Mouse (Mus musculus): ENCODE measurements at regions not wholly inside any gene's neighbourhood (a gene's known extent, or its start where the extent isn't known, plus 50 kb on each side); places are given as distances from the start of the nearest gene placed in this dataset.

DNA sequence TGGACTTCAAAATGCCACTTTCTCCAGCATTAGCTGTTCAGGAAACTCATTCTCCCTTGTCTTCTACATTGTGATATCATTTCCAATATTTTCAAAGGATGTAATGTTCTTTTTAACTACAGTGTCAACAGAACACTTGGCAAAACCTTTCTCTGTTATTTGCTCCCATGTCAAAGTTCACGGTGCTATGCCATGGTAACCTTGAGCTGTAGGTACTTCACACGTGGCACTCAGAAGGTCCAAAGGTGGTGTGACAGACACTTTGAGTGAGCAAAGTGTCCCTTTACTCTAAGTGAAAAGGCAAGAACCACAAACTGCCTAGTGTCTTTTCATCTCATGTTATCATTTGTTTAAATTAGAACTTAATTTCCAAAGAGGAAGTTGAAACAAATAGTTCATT, 53.3 kb upstream of the Tram2 start:
- Histone ChIP-seq H3K27ac (no peak overlapping the region), H3K36me3 (no peaks in the 10 kb centered on the region), H3K9me3 (peaks cover 7% of the 10 kb centered on the region; the same call in 1 of the 2 replicates), H3K4me3 (no peak overlapping the region), H3K27me3 (ENCODE audit: insufficient read depth, poor library complexity, severe bottlenecking) (no peaks in the 10 kb centered on the region), H3K4me1 (replicated peaks) (no peaks in the 10 kb centered on the region)
- no peak for DNase-seq (ENCODE audit: low spot score)
- WGBS = 83% methylated on average over 2 of the region's 2 CpGs

DNA sequence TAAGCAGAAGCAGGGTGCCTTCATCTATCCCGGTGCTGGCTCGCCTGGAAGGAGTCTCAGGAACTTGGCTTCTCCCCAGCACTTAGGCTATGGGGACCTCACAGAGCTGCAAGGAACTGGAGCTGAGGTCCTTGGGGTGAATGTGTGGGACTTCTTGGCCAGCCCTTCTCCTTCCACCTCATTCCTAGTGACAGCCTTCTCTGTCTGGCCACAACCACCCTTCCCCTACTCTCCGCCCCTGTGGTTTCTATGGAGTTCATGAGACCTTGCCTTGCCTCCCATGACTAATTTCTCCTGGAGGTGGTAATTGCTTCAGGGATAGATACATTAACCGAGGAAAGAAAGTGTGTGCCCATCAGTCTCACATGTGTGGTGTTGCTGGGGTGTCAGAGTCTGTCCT, 67.9 kb upstream of the Tram2 start:
- no peaks in the 10 kb centered on the region for H3K36me3 ChIP-seq
- H3K27ac ChIP-seq = no peak overlapping the region
- no peaks in the 10 kb centered on the region for H3K27me3 ChIP-seq (ENCODE audit: insufficient read depth, poor library complexity, severe bottlenecking)
- no peak for DNase-seq (ENCODE audit: low spot score)
- WGBS = 77% methylated on average over 4 of the region's 4 CpGs
- H3K9me3 ChIP-seq = no peaks in the 10 kb centered on the region
- H3K4me1 ChIP-seq (replicated peaks) = no peaks in the 10 kb centered on the region
- H3K4me3 ChIP-seq = no peak overlapping the region

GRCm38 (mm10) chr1:21161742-21162141, 56.6 kb upstream of the Tmem14a start:
- Histone ChIP-seq H3K27me3 (ENCODE audit: insufficient read depth, poor library complexity, severe bottlenecking) (no peaks in the 10 kb centered on the region), H3K9me3 (no peaks in the 10 kb centered on the region), H3K4me3 (no peak overlapping the region), H3K4me1 (replicated peaks) (peaks cover 5% of the 10 kb centered on the region), H3K27ac (no peak overlapping the region), H3K36me3 (no peaks in the 10 kb centered on the region)
- WGBS = 19% methylated on average over 5 of the region's 5 CpGs
- peak; percentile 81 for DNase-seq (ENCODE audit: low spot score)

DNA sequence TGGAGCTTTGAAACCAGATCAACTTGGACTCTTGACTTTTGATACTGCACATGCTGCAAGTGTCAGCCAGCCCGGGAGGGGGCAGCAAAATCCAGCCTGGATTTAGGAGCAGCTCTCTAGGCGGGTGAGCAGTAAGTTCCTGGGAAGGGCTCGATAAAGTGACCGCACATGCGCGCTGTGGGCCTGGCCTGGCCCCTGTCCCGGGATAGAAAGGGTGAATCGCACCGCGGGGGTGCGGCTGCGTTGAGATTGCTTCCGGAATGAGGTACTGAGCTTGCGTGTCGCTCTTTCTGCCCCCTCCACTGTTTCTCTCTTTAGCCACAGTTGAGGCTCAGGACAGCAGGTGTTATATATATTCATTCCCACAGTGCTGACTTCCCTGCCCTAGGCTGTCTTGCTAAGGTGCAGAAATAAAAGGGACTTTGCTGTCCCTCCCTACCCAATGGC, 52.1 kb upstream of the Tmem14a start:
- Histone ChIP-seq H3K27me3 (ENCODE audit: insufficient read depth, poor library complexity, severe bottlenecking) (no peaks in the 10 kb centered on the region), H3K9me3 (no peaks in the 10 kb centered on the region), H3K4me1 (replicated peaks) (peaks cover 9% of the 10 kb centered on the region), H3K27ac (peak overlapping the region; percentile 73), H3K4me3 (peak overlapping the region; percentile 56), H3K36me3 (no peaks in the 10 kb centered on the region)
- WGBS = under 1% methylated on average over 15 of the region's 15 CpGs
- peak; percentile 90 for DNase-seq (ENCODE audit: low spot score)

DNA sequence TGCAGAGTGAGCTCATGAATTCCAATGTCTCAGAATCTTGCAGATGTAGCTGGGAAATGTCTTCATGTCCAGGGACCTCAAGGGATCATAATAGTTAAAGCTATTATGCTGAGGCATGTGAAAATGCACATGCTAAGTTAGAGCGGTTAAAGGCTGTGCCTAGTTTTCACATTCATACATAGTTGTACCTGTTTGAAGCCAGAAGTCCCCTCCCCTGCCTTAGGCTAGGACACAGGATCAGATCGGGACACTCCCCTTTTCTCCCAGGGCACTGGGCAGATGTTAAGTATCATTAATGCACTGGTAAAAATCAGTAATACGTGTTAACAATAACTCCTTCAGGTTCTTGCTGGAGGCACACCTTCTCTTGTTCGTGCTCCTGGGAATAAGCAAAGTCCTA, 51.6 kb upstream of the Tmem14a start:
- peak overlapping the region; percentile 56 for H3K4me3 ChIP-seq
- H3K27ac ChIP-seq = peak overlapping the region; percentile 73
- no peak for DNase-seq (ENCODE audit: low spot score)
- H3K9me3 ChIP-seq = no peaks in the 10 kb centered on the region
- H3K4me1 ChIP-seq (replicated peaks) = peaks cover 9% of the 10 kb centered on the region
- no peaks in the 10 kb centered on the region for H3K27me3 ChIP-seq (ENCODE audit: insufficient read depth, poor library complexity, severe bottlenecking)
- WGBS = 77% methylated on average over 4 of the region's 4 CpGs
- H3K36me3 ChIP-seq = no peaks in the 10 kb centered on the region
